Mouse (Mus musculus) liver, adult 2 months (tissue): ENCODE measurements at regions not wholly inside any gene's neighbourhood (a gene's known extent, or its start where the extent isn't known, plus 50 kb on each side); places are given as distances from the start of the nearest gene placed in this dataset.

ENCODE experiments used
- DNase-seq: peaks from one replicate; pipeline ENCODE4 v3.0.0-alpha.2; 2011; ENCODE audit warnings: low read depth, low spot score; ENCODE audit errors: extremely low read depth
- H3K27ac ChIP-seq: fragments of 200-500 bp; replicated peaks from 2 replicates; pipeline ENCODE4 v1.5.1; 2012; ENCODE audit warnings: low read depth, mild to moderate bottlenecking, control low read depth, inconsistent platforms, low read length; ENCODE audit not compliant: insufficient read depth
- H3K27me3 ChIP-seq: fragments of 200-500 bp; 2 replicates; pipeline ENCODE4 v1.6.1; 2012; ENCODE audit warnings: mild to moderate bottlenecking, moderate library complexity, low read length, inconsistent platforms; ENCODE audit not compliant: control insufficient read depth, insufficient read depth
- H3K36me3 ChIP-seq: fragments of 200-500 bp; 2 replicates; pipeline ENCODE4 v1.6.1; 2012; ENCODE audit warnings: low read length, inconsistent platforms; ENCODE audit not compliant: control insufficient read depth, insufficient read depth
- H3K4me1 ChIP-seq: fragments of 200-500 bp; 2 replicates; pipeline ENCODE4 v1.6.1; 2011; ENCODE audit warnings: low read length; ENCODE audit not compliant: control insufficient read depth, insufficient read depth
- H3K4me3 ChIP-seq: fragments of 200-500 bp; 2 replicates; pipeline ENCODE4 v1.5.1; 2011; ENCODE audit warnings: low read depth, mild to moderate bottlenecking, control low read depth, low read length, moderate library complexity; ENCODE audit not compliant: insufficient read depth
- H3K79me2 ChIP-seq: fragments of 200-500 bp; 2 replicates; pipeline ENCODE4 v1.6.1; 2012; ENCODE audit warnings: inconsistent platforms, mild to moderate bottlenecking, low read length, moderate library complexity; ENCODE audit not compliant: control insufficient read depth, insufficient read depth
- H3K9ac ChIP-seq: fragments of 200-500 bp; 2 replicates; pipeline ENCODE4 v1.6.1; 2012; ENCODE audit warnings: low read depth, mild to moderate bottlenecking, control low read depth, inconsistent platforms, low read length
- CTCF ChIP-seq: fragments of 200-500 bp; IDR thresholded peaks from 2 replicates; pipeline ENCODE4 v1.5.1; 2011; ENCODE audit warnings: low read depth, low read length, control low read depth
- POLR2A ChIP-seq: fragments of 200-500 bp; IDR thresholded peaks from 2 replicates; pipeline ENCODE4 v1.6.1; 2011; ENCODE audit warnings: low read length, control low read depth; ENCODE audit not compliant: insufficient read depth; ENCODE audit errors: extremely low read depth
- WGBS: fragments of 180-500 bp; shearing (Covaris S2); methylation state at CpG from one replicate; pipeline ENCODE4 v1.1.7; 2018; 5-methylcytosine and 5-hydroxymethylcytosine counted together

DNA sequence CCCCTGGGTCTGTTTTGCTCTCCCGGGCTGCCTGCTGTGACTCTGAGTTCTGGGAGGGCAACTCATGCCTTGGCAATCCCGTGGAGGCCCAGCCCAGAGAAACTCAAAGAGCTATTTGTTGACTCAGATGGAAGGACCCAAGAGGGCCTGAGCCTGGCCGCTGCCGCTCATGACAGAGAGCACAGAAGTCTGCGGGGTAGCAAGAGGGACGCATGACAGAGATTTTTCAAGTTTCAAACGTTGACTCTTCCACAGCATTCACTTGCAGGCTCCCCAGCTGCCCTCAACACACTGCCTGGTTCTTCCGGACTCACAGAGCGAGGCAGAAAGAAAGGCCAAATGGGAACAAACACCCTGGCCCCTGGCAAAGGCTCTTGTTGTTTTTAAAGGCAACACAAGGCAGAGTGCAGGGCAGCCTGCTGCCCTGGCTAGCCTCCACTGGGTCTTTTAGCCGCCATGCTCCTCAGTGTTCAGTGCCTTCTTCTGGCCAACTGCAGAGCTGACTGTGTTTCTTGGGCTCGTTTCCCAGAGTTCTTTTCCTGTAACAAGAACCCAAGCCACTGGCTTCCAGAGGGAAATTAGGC, 146.2 kb downstream of the Fam43a start:
- H3K27ac ChIP-seq: no peak overlapping the region
- 55% methylated on average over 11 of the region's 11 CpGs for WGBS
- H3K36me3 ChIP-seq: no peaks in the 10 kb centered on the region
- H3K79me2 ChIP-seq: no peaks in the 10 kb centered on the region
- H3K4me3 ChIP-seq: no peak overlapping the region
- DNase-seq: peak; percentile 24
- H3K27me3 ChIP-seq: no peaks in the 10 kb centered on the region
- H3K4me1 ChIP-seq: no peaks in the 10 kb centered on the region
- TF ChIP-seq POLR2A: no peak
- TF ChIP-seq CTCF: no peak
- no peak overlapping the region for H3K9ac ChIP-seq

DNA sequence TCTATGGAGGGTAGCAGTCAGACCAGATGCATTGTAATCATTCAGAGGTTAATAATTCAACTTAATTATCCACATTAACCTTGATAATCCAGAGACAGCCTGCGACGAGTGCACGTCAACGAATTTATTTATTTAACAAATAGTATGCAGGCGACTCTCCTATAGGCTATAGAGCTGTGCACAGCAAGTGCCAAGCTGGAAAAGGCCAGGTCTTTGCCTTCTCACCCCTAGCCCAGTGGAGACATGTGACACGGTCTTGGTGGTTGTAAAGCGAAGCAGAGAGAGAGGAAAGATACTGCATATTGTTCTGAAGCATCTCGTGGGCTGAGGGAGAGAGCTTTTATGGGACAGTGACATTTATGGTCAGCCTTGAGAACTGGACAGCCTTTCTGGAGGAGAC, 146.7 kb downstream of the Fam43a start:
- H3K9ac ChIP-seq: no peak overlapping the region
- 82% methylated on average over 8 of the region's 8 CpGs for WGBS
- H3K4me3 ChIP-seq: no peak overlapping the region
- TF ChIP-seq POLR2A (no peak), CTCF (no peak)
- no peak for DNase-seq
- no peaks in the 10 kb centered on the region for H3K4me1 ChIP-seq
- no peaks in the 10 kb centered on the region for H3K36me3 ChIP-seq
- no peaks in the 10 kb centered on the region for H3K27me3 ChIP-seq
- H3K27ac ChIP-seq: no peak overlapping the region
- no peaks in the 10 kb centered on the region for H3K79me2 ChIP-seq

DNA sequence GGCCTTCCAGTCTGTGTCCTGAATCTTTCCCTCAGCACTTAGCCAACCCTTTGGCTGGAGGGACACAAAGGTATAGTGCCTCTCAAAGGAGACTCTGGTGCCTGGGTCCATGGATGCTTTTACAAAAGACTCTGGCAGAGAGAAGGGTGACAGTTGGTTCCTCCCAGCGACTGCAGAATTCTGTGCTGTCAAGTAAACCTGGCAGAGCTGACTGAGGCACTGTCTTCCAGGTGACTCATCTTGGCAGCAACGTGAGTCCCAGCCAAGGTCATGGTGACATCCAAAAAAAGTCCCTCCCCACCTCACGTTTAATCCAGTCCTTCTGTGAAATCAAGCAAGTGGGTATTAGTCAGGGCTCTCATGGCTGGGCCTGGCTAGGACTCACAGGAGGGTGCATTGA, 150.3 kb downstream of the Fam43a start:
- TF ChIP-seq POLR2A (no peak), CTCF (no peak)
- H3K4me1 ChIP-seq: no peaks in the 10 kb centered on the region
- H3K27me3 ChIP-seq: no peaks in the 10 kb centered on the region
- DNase-seq: no peak
- H3K36me3 ChIP-seq: no peaks in the 10 kb centered on the region
- WGBS: 58% methylated on average over 3 of the region's 3 CpGs
- no peaks in the 10 kb centered on the region for H3K79me2 ChIP-seq
- H3K4me3 ChIP-seq: no peak overlapping the region
- no peak overlapping the region for H3K9ac ChIP-seq
- no peak overlapping the region for H3K27ac ChIP-seq

DNA sequence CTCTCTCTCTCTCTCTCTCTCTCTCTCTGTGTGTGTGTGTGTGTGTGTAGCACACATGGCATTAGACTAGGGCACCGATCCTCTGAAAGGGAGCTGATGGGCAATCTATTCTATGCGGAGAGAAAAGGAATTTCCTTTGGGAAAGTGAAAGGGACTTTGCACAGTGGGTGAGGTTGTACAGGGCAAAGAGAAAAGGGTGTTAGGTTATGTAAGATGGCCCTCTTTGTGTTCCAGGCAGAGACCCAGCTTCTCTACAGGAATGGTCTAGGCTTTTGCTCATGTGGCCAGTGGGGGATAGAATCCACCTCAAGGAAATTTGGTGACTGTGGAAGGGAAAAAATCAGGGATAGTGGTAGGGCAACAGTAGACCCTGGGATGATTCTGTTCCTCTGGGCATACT, 156.2 kb downstream of the Fam43a start:
- H3K9ac ChIP-seq: no peak overlapping the region
- 60% methylated on average over 2 of the region's 2 CpGs for WGBS
- H3K36me3 ChIP-seq: no peaks in the 10 kb centered on the region
- no peak for TF ChIP-seq POLR2A
- TF ChIP-seq CTCF: no peak
- no peaks in the 10 kb centered on the region for H3K27me3 ChIP-seq
- H3K27ac ChIP-seq: no peak overlapping the region
- peak; percentile 24 for DNase-seq
- H3K79me2 ChIP-seq: no peaks in the 10 kb centered on the region
- peaks cover 5% of the 10 kb centered on the region for H3K4me1 ChIP-seq
- H3K4me3 ChIP-seq: no peak overlapping the region

DNA sequence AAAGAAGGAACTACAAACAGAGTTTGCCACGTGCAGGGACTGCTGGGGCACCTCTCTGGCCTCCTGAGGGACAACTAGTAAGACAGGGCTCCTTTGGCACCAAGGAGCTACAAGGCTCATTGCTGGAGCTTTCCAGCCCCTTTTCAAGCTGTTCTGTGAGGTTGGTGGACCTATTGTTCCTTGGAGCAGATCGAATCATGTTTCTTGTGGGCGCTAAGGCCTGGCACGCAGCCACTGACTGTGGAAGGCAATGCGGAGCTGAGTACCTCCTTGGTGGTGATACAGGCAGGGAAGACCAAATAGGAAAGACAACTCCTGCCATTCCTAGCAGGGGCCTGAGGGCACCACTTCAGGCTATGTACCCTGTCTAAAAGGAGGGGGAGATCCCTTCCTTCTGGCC, 157.2 kb downstream of the Fam43a start:
- Histone ChIP-seq H3K36me3 (no peaks in the 10 kb centered on the region), H3K4me3 (no peak overlapping the region), H3K27ac (no peak overlapping the region), H3K27me3 (no peaks in the 10 kb centered on the region), H3K79me2 (no peaks in the 10 kb centered on the region), H3K4me1 (peaks cover 5% of the 10 kb centered on the region), H3K9ac (no peak overlapping the region)
- WGBS: 92% methylated on average over 5 of the region's 5 CpGs
- TF ChIP-seq POLR2A: no peak
- no peak for TF ChIP-seq CTCF
- DNase-seq: no peak

DNA sequence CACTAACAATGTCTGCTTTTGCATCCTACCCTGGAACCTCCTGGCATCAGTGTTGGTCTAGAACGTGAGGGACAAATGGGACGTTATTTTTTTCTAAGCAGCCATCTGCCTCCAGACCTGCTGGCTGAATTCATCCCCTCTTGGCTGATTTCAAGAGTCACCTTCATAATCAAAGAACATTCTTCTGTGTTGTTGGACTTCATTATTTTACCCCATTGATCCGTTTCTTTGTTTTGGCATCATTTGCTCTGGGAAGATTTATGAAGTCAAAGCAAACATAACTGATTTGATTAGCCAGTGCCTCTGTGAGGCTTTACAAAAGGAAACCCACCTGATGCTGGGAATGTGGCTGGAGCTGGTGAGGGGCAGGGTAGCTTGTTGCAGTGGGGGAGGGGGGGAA, 158.0 kb downstream of the Fam43a start:
- no peaks in the 10 kb centered on the region for H3K27me3 ChIP-seq
- peak; percentile 69 for DNase-seq
- 37% methylated on average over 3 of the region's 3 CpGs for whole genome bisulfite sequencing
- H3K4me1 ChIP-seq: peaks cover 5% of the 10 kb centered on the region
- TF ChIP-seq POLR2A (no peak), CTCF (no peak)
- H3K9ac ChIP-seq: no peak overlapping the region
- no peaks in the 10 kb centered on the region for H3K79me2 ChIP-seq
- no peak overlapping the region for H3K27ac ChIP-seq
- no peak overlapping the region for H3K4me3 ChIP-seq
- H3K36me3 ChIP-seq: no peaks in the 10 kb centered on the region
